Mouse (Mus musculus) B cell, adult 67 days (primary cell): ENCODE measurements around the gene Msn. TPM values are rescaled to one million over a fixed set of nuclear protein-coding genes. Genes with fewer than 3 reads are reported as not detected.

Experiments used
- total RNA-seq, 2 experiments: library from RNA; stranded (reverse); gene quantifications; 4 replicates each; pipeline ENCODE4 v1.2.4; 2023

The Msn gene
- total RNA-seq, result 100 to 1,000 TPM; 686 to 720 TPM

DNA sequence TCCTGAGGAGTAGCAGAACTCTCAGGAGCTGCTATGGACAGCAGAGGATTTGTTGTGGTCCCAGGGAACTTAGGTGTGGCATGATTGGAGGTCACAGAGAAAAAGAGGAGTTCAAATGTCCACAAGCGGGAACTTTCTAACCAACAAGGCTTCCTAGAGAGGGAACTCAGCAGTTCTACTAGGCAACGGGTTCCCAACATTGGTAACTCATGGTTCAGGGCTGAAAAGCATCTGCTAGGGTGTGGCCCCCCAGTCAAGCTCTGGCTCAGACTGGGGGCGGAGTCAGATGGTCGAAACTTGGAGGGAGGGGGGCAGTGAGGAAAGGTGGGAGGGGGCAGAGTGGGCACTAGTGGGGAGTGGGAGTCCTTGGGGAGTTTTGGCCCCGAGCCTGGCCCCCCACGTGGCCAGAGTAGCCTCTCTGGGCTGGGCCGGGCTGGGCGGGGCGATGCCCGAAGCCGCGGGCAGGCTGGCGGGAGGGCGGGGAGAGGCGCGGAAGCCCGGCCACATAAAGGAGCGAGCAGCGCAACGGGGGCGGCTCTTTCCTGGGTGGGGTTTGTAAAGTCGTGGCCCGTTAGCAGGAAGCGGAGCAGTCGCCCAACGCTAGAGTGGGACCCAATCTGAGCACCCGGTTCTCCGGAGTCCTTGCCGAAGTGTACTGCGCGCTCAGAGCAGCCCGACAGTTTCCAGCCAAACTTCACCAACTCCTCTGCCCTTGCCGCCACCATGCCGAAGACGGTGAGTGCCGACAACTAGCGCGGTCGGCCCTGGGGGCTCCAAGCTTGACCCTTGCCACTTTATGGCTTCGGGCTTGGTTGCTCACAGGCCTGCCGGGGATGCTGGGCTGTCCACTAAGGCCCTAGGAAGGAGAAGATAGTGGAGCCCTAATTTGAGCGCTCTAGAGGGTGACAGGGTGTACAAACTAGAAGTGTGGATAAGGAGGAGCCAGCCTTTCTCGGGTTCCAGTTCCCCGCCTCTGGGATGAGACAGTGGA lies at the start of gene Msn:
Gene Msn (plus strand): TSS at position 534 of the 991 bp plus-strand sequence.

Other genes with a start within 250 kb of the Msn start
- gene Las1l, start 139.1 kb upstream of the Msn start, total RNA-seq, result 10 to 100 TPM; 69.6 to 70.4 TPM
- gene Vsig4, start 197.4 kb downstream of the Msn start, total RNA-seq, result not detected